In the genomic region with DNA sequence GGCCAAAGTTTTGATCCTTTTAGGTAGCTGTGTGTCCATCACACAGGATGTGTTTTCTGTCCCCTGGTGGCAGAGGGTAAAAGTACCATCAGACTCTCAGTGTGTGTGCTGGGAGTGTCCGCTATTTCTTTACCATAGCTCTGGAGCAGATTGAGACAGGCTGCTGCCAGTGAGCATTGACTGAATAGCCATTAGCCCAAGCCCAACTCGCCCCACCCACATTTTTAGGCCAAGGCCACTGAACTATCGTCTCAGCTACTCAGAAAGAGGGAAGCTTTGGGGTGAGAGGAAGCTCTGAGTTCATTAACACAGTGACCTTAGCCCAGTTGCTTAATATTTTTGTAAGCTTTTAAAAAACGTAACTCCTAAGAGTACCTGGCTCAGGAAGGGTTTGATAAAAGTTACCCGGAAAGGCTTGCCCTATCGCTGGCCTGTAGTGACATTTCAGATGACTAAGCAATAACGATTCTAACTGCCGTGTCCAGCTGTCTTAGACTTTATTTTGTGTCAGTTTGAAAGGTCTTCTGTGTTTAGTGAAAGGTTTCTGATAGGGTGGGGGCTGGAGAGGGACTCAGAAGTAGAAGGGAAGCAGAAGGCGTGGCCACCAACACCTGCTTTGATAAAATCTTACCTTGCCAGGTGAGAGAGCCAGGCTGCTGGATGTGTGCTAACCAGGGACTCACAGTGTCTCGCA, we compare ENCODE assay signal across 20 mouse cellular contexts.
DNase-seq lines count a peak whose midpoint lies in the region; ATAC-seq and TF ChIP-seq lines count a peak whose summit lies in the region.
"Had no signal": no experiment of that assay in that cellular context is flagged by ENCODE, and none has a peak within 500 bp of the region (broad histone marks: within the 10 kb centered on the region; RNA-seq: fewer than 3 reads in every experiment).

No protein-coding gene starts in this region.

- H3K27ac ChIP-seq in layer of hippocampus, adult 2 months = no peak overlapping the region
- H3K27ac ChIP-seq: gastrocnemius, adult 2 months; heart, adult 2 months; hindbrain, embryonic 12.5 days; liver, embryonic 14.5 days; midbrain, embryonic 13.5 days had no signal

- H3K27me3 ChIP-seq in G1E (ENCODE audit: insufficient read depth, low read length) = no peaks in the 10 kb centered on the region
- H3K27me3 ChIP-seq: hindbrain, embryonic 12.5 days; midbrain, embryonic 13.5 days had no signal

- peaks cover 21% of the 10 kb centered on the region for H3K9me3 ChIP-seq in G1E (replicated peaks)
- H3K9me3 ChIP-seq: hindbrain, embryonic 12.5 days; midbrain, embryonic 13.5 days had no signal

- DNase-seq in layer of hippocampus, adult 2 months (ENCODE audit: low spot score in 2 of 2) = no peak
- no peak for DNase-seq in layer of hippocampus, postnatal 10 days (ENCODE audit: low spot score in 2 of 2)
- DNase-seq in G1E (ENCODE audit: low spot score) = peak; percentile 11
- peak; percentile 7 for DNase-seq in adrenal gland, postnatal 14 days
- no peak for DNase-seq in left cerebral cortex, postnatal 4 days
- DNase-seq in heart, adult 8-10 months (ENCODE audit: low spot score) = no peak
- DNase-seq: cerebellum, adult 11-12 months; cerebellum, postnatal 36 days; forebrain, postnatal 0 days; gastrocnemius, adult 2 months; heart, adult 2 months; lung, postnatal 10 days; right cerebral cortex, postnatal 4 days; thymus, postnatal 4 days had no signal

- TF ChIP-seq CTCF in layer of hippocampus, adult 2 months (conservative IDR thresholded peaks at IDR 0.05) = peak; percentile 21
- peak; percentile 28; the same call in 1 of the 2 replicates for TF ChIP-seq CTCF in G1E (IDR thresholded peaks at IDR 0.05; ENCODE audit: low read depth, low read length)

- no peaks in the 10 kb centered on the region for H3K36me3 ChIP-seq in G1E (replicated peaks)
- H3K36me3 ChIP-seq: hindbrain, embryonic 12.5 days; midbrain, embryonic 13.5 days had no signal

- intact Hi-C loops in left cerebral cortex, postnatal 4 days (cut with DNase I) = no loop called here

- no peak overlapping the region for H3K4me3 ChIP-seq in layer of hippocampus, adult 2 months
- H3K4me3 ChIP-seq in G1E (ENCODE audit: low read depth, low read length) = peak overlapping the region; percentile 22; the same call in 1 of the 2 replicates
- H3K4me3 ChIP-seq: erythroblast, embryonic 14.5 days; gastrocnemius, adult 2 months; heart, adult 2 months; hindbrain, embryonic 12.5 days; midbrain, embryonic 13.5 days; myocyte had no signal

- peaks cover 21% of the 10 kb centered on the region for H3K4me1 ChIP-seq in G1E (ENCODE audit: insufficient read depth, low read depth, low read length)
- H3K4me1 ChIP-seq: hindbrain, embryonic 12.5 days had no signal

- ATAC-seq in G1E (ENCODE audit: extremely low read depth, insufficient number of reproducible peaks, low FRiP score, poor library complexity, severe bottlenecking) = peak; percentile 71
- peak; percentile 74 for ATAC-seq in megakaryocyte-erythroid progenitor cell, adult 5-6 weeks (replicated peaks; ENCODE audit: low FRiP score, low TSS enrichment, poor library complexity, severe bottlenecking)
- ATAC-seq: forebrain, postnatal 0 days; midbrain, embryonic 13.5 days had no signal

Comparison
In these comparisons a context has a peak if more than half of its experiments do, and no peak if none do; other contexts are left out.
1. DNase-seq: peak in G1E (single experiment) and adrenal gland, postnatal 14 days (single experiment); none in layer of hippocampus, adult 2 months (0 of 2), layer of hippocampus, postnatal 10 days (0 of 2), left cerebral cortex, postnatal 4 days (single experiment) and heart, adult 8-10 months (single experiment).